Mouse (Mus musculus): ENCODE measurements around the gene Gpr182.

- TF ChIP-seq CTCF (IDR thresholded peaks at IDR 0.05; ENCODE audit: low read depth) (no peak), EP300 (IDR thresholded peaks at IDR 0.05; ENCODE audit: low read depth) (no peak)
Measured at GRCm38 (mm10) chr10:127755246-127755645, 3.7 kb upstream of the Gpr182 start.
